Mouse (Mus musculus) MEL (cell line): Measurements from ENCODE around the gene Adsl. TPM values are rescaled to one million over a fixed set of nuclear protein-coding genes. Genes with fewer than 3 reads are reported as not detected.

Experiments used
- DNase-seq: peaks from one replicate; pipeline ENCODE4 v3.0.0; 2011; ENCODE audit warnings: low read depth, low spot score
- H3K27ac ChIP-seq: 2 replicates; pipeline ENCODE4 v1.5.1; 2012; ENCODE audit warnings: low read depth, mild to moderate bottlenecking, control low read depth, low read length, moderate library complexity; ENCODE audit not compliant: control insufficient read depth
- H3K27me3 ChIP-seq, 2 experiments: fragments of 150-350 bp in 1 of 2; sonication (generic) in 1 of 2; 2 replicates each; pipeline ENCODE4 v1.6.1; 2012; ENCODE audit warnings: low read length in 2 of 2, mild to moderate bottlenecking in 2 of 2, improper control_type of control experiment in 1 of 2, moderate library complexity in 1 of 2; ENCODE audit not compliant: insufficient read depth in 2 of 2, control insufficient read depth in 1 of 2
- H3K36me3 ChIP-seq, 2 experiments: 2 replicates each; pipeline ENCODE4 v1.6.1; 2012 to 2014; ENCODE audit warnings: low read length in 2 of 2, improper control_type of control experiment in 1 of 2, inconsistent platforms in 1 of 2, mild to moderate bottlenecking in 1 of 2; ENCODE audit not compliant: insufficient read depth in 2 of 2, control insufficient read depth in 1 of 2
- H3K4me1 ChIP-seq, 2 experiments: fragments of 150-350 bp in 1 of 2; sonication (generic) in 1 of 2; 2 replicates each; pipeline ENCODE4 v1.6.1; 2012; ENCODE audit warnings: low read length in 2 of 2, improper control_type of control experiment in 1 of 2, mild to moderate bottlenecking in 1 of 2; ENCODE audit not compliant: insufficient read depth in 2 of 2, control insufficient read depth in 1 of 2
- H3K4me3 ChIP-seq, 2 experiments: fragments of 150-350 bp in 1 of 2; sonication (generic) in 1 of 2; 2 replicates each; pipeline ENCODE4 v1.5.1; 2012; ENCODE audit warnings: low read depth in 2 of 2, low read length in 2 of 2, mild to moderate bottlenecking in 2 of 2, moderate library complexity in 2 of 2, control low read depth in 1 of 2, improper control_type of control experiment in 1 of 2; ENCODE audit not compliant: control insufficient read depth in 1 of 2, insufficient read depth in 1 of 2
- H3K79me2 ChIP-seq: 2 replicates; pipeline ENCODE4 v1.6.1; 2012; ENCODE audit warnings: mild to moderate bottlenecking, low read length, moderate library complexity; ENCODE audit not compliant: control insufficient read depth, poor library complexity, insufficient read depth
- H3K9ac ChIP-seq: 2 replicates; pipeline ENCODE4 v1.6.1; 2012; ENCODE audit warnings: low read depth, mild to moderate bottlenecking, control low read depth, low read length, moderate library complexity; ENCODE audit not compliant: control insufficient read depth, poor library complexity, severe bottlenecking
- H3K9me3 ChIP-seq: fragments of 150-350 bp; sonication (generic); replicated peaks from 2 replicates; pipeline ENCODE4 v1.6.1; 2012; ENCODE audit warnings: mild to moderate bottlenecking, low read length, improper control_type of control experiment, moderate library complexity; ENCODE audit not compliant: insufficient read depth
- BHLHE40 ChIP-seq: IDR thresholded peaks from 2 replicates; pipeline ENCODE4 v1.6.1; 2012; ENCODE audit warnings: low read depth, mild to moderate bottlenecking, inconsistent platforms, low read length, improper control_type of control experiment, borderline replicate concordance
- CHD1 ChIP-seq: IDR thresholded peaks from 2 replicates; pipeline ENCODE4 v1.6.1; 2012; ENCODE audit warnings: low read depth, mild to moderate bottlenecking, inconsistent platforms, low read length, improper control_type of control experiment
- CHD2 ChIP-seq: IDR thresholded peaks from 2 replicates; pipeline ENCODE4 v1.6.1; 2011; ENCODE audit warnings: low read length, improper control_type of control experiment
- E2F4 ChIP-seq: IDR thresholded peaks from 2 replicates; pipeline ENCODE4 v1.6.1; 2011; ENCODE audit warnings: low read depth, low read length, improper control_type of control experiment, borderline replicate concordance
- ELF1 ChIP-seq: IDR thresholded peaks from 2 replicates; pipeline ENCODE4 v1.6.1; 2014; ENCODE audit warnings: low read depth, mild to moderate bottlenecking, inconsistent platforms, low read length, improper control_type of control experiment, moderate library complexity
- EP300 ChIP-seq, 2 experiments: IDR thresholded peaks; 2 replicates each; pipeline ENCODE4 v1.6.1; 2011; ENCODE audit warnings: improper control_type of control experiment in 2 of 2, low read length in 2 of 2, low read depth in 1 of 2, mild to moderate bottlenecking in 1 of 2
- ETS1 ChIP-seq: IDR thresholded peaks from 2 replicates; pipeline ENCODE4 v1.6.1; 2012; ENCODE audit warnings: low read depth, mild to moderate bottlenecking, inconsistent platforms, low read length, improper control_type of control experiment, moderate library complexity
- GABPA ChIP-seq: IDR thresholded peaks from 2 replicates; pipeline ENCODE4 v1.6.1; 2012; ENCODE audit warnings: low read depth, mild to moderate bottlenecking, inconsistent platforms, low read length, improper control_type of control experiment, moderate library complexity
- GATA1 ChIP-seq: IDR thresholded peaks from 2 replicates; pipeline ENCODE4 v1.6.1; 2011; ENCODE audit warnings: low read depth, low read length, improper control_type of control experiment
- HCFC1 ChIP-seq: IDR thresholded peaks from 2 replicates; pipeline ENCODE4 v1.6.1; 2012; ENCODE audit warnings: low read depth, mild to moderate bottlenecking, inconsistent platforms, low read length, improper control_type of control experiment, moderate library complexity
- JUND ChIP-seq: IDR thresholded peaks from 2 replicates; pipeline ENCODE4 v1.6.1; 2011; ENCODE audit warnings: low read depth, mild to moderate bottlenecking, improper control_type of control experiment, low read length
- KAT2A ChIP-seq: conservative IDR thresholded peaks from 2 replicates; pipeline ENCODE4 v1.6.1; 2012; ENCODE audit warnings: low read depth, low read length, improper control_type of control experiment, inconsistent platforms
- MAFK ChIP-seq: IDR thresholded peaks from 2 replicates; pipeline ENCODE4 v1.6.1; 2011; ENCODE audit warnings: low read depth, mild to moderate bottlenecking, low read length, improper control_type of control experiment, borderline replicate concordance
- MAX ChIP-seq: IDR thresholded peaks from 2 replicates; pipeline ENCODE4 v1.6.1; 2011; ENCODE audit warnings: low read length, improper control_type of control experiment
- MAZ ChIP-seq: IDR thresholded peaks from 2 replicates; pipeline ENCODE4 v1.6.1; 2012; ENCODE audit warnings: low read depth, mild to moderate bottlenecking, inconsistent platforms, low read length, improper control_type of control experiment
- MEF2A ChIP-seq: IDR thresholded peaks from 2 replicates; pipeline ENCODE4 v1.6.1; 2014; ENCODE audit warnings: low read depth, mild to moderate bottlenecking, inconsistent platforms, low read length, improper control_type of control experiment; ENCODE audit not compliant: poor library complexity, insufficient replicate concordance, severe bottlenecking; ENCODE audit errors: extremely low read depth
- MXI1 ChIP-seq: IDR thresholded peaks from 2 replicates; pipeline ENCODE4 v1.6.1; 2011; ENCODE audit warnings: mild to moderate bottlenecking, low read depth, low read length, improper control_type of control experiment
- MYB ChIP-seq: IDR thresholded peaks from 2 replicates; pipeline ENCODE4 v1.6.1; 2011; ENCODE audit warnings: mild to moderate bottlenecking, low read depth, low read length, improper control_type of control experiment
- MYC ChIP-seq: IDR thresholded peaks from 2 replicates; pipeline ENCODE4 v1.6.1; 2011; ENCODE audit warnings: low read depth, mild to moderate bottlenecking, low read length, improper control_type of control experiment, moderate library complexity
- NELFE ChIP-seq: IDR thresholded peaks from 2 replicates; pipeline ENCODE4 v1.6.1; 2011; ENCODE audit warnings: low read depth, low read length, improper control_type of control experiment
- NRF1 ChIP-seq: IDR thresholded peaks from 2 replicates; pipeline ENCODE4 v1.6.1; 2014; ENCODE audit warnings: low read depth, mild to moderate bottlenecking, inconsistent platforms, low read length, improper control_type of control experiment, moderate library complexity; ENCODE audit not compliant: poor library complexity, insufficient read depth, severe bottlenecking
- POLR2A ChIP-seq, 2 experiments: IDR thresholded peaks; 2 replicates each; pipeline ENCODE4 v1.6.1; 2011 to 2012; ENCODE audit warnings: low read length in 2 of 2, mild to moderate bottlenecking in 2 of 2, control low read depth in 1 of 2, improper control_type of control experiment in 1 of 2, low read depth in 1 of 2, moderate library complexity in 1 of 2; ENCODE audit not compliant: control insufficient read depth in 1 of 2, insufficient read depth in 1 of 2, poor library complexity in 1 of 2
- POLR2AphosphoS2 ChIP-seq: IDR thresholded peaks from 2 replicates; pipeline ENCODE4 v1.6.1; 2011; ENCODE audit warnings: low read length, improper control_type of control experiment
- POLR2AphosphoS5 ChIP-seq: IDR thresholded peaks from 2 replicates; pipeline ENCODE4 v1.6.1; 2012; ENCODE audit warnings: low read depth, borderline replicate concordance, mild to moderate bottlenecking, inconsistent platforms, low read length, moderate library complexity, mixed read lengths
- RAD21 ChIP-seq: IDR thresholded peaks from 2 replicates; pipeline ENCODE4 v1.6.1; 2011; ENCODE audit warnings: mild to moderate bottlenecking, low read depth, low read length, improper control_type of control experiment
- RCOR1 ChIP-seq: IDR thresholded peaks from 2 replicates; pipeline ENCODE4 v1.6.1; 2012; ENCODE audit warnings: low read depth, mild to moderate bottlenecking, inconsistent platforms, low read length, improper control_type of control experiment
- SIN3A ChIP-seq: IDR thresholded peaks from 2 replicates; pipeline ENCODE4 v1.6.1; 2012; ENCODE audit warnings: low read length, improper control_type of control experiment, inconsistent platforms
- SMC3 ChIP-seq: IDR thresholded peaks from 2 replicates; pipeline ENCODE4 v1.6.1; 2011; ENCODE audit warnings: low read depth, low read length, improper control_type of control experiment
- TAL1 ChIP-seq: IDR thresholded peaks from 2 replicates; pipeline ENCODE4 v1.6.1; 2012; ENCODE audit warnings: mild to moderate bottlenecking, inconsistent platforms, low read length, moderate library complexity, mixed read lengths
- TBP ChIP-seq: IDR thresholded peaks from 2 replicates; pipeline ENCODE4 v1.8.0; 2011; ENCODE audit warnings: low read depth, low read length, improper control_type of control experiment
- TCF12 ChIP-seq: IDR thresholded peaks from 2 replicates; pipeline ENCODE4 v1.6.1; 2014; ENCODE audit warnings: low read depth, mild to moderate bottlenecking, inconsistent platforms, low read length, improper control_type of control experiment, moderate library complexity
- UBTF ChIP-seq: IDR thresholded peaks from 2 replicates; pipeline ENCODE4 v1.6.1; 2012; ENCODE audit warnings: low read depth, mild to moderate bottlenecking, inconsistent platforms, low read length, improper control_type of control experiment, moderate library complexity, borderline replicate concordance; ENCODE audit not compliant: insufficient read depth
- USF1 ChIP-seq: IDR thresholded peaks from 2 replicates; pipeline ENCODE4 v1.6.1; 2014; ENCODE audit warnings: low read depth, mild to moderate bottlenecking, inconsistent platforms, low read length, improper control_type of control experiment, moderate library complexity
- USF2 ChIP-seq, 2 experiments: IDR thresholded peaks; 2 replicates each; pipeline ENCODE4 v1.6.1; 2011 to 2012; ENCODE audit warnings: improper control_type of control experiment in 2 of 2, low read length in 2 of 2, borderline replicate concordance in 1 of 2, inconsistent platforms in 1 of 2, low read depth in 1 of 2, mild to moderate bottlenecking in 1 of 2; ENCODE audit not compliant: insufficient read depth in 1 of 2
- ZC3H11A ChIP-seq: IDR thresholded peaks from 2 replicates; pipeline ENCODE4 v1.6.1; 2012; ENCODE audit warnings: low read depth, mild to moderate bottlenecking, inconsistent platforms, low read length, improper control_type of control experiment
- ZKSCAN1 ChIP-seq: IDR thresholded peaks from 2 replicates; pipeline ENCODE4 v1.6.1; 2012; ENCODE audit warnings: low read depth, mild to moderate bottlenecking, inconsistent platforms, low read length, improper control_type of control experiment, moderate library complexity
- ZMIZ1 ChIP-seq: IDR thresholded peaks from 2 replicates; pipeline ENCODE4 v1.6.1; 2012; ENCODE audit warnings: low read depth, mild to moderate bottlenecking, inconsistent platforms, low read length, improper control_type of control experiment, moderate library complexity
- ZNF384 ChIP-seq: IDR thresholded peaks from 2 replicates; pipeline ENCODE4 v1.6.1; 2012; ENCODE audit warnings: low read depth, mild to moderate bottlenecking, inconsistent platforms, low read length, improper control_type of control experiment
- polyA plus RNA-seq, 2 experiments: library from polyadenylated mRNA; stranded (reverse) in 1 of 2; unstranded in 1 of 2; fragments of >175 nt in 1 of 2; fragments of >200 nt in 1 of 2; gene quantifications; 2 replicates each; pipeline versions ENCODE4 v1.2.1 to v1.2.4; 2012; ENCODE audit warnings: low replicate concordance in 2 of 2, low read depth in 1 of 2; ENCODE audit not compliant: insufficient read length in 2 of 2, insufficient read depth in 1 of 2, missing spikeins in 1 of 2
- total RNA-seq: library from RNA; depleted of rRNA; stranded (reverse); fragments of 300-350 nt; gene quantifications from 2 replicates; pipeline ENCODE4 v1.2.3, GENCODE M21; 2012

The Adsl gene
- total and polyA plus RNA-seq, 3 experiments: 304 to 365 (median 320) TPM

DNA sequence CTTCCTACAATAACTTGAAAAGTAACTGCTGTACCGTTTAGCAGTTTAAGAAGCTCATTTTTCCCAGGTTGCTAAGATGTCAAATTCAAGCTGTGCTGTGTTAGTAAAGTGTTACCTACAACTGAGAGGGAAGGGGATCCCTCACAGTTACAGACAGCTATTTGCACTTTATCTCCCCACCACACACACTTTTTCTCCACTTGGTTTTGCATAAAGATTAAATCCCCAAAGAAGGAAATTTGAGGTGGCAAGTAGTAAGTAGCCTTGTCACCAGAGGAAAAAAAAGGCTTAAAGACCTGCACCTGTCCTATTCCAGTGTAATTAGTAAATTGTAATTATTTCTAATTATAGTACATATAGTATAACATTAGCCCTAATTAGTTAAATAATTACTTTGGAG lies 48.8 kb downstream of the Adsl start:
- Histone ChIP-seq H3K9ac (no peak overlapping the region), H3K79me2 (no peaks in the 10 kb centered on the region), H3K4me1 (peaks cover 17 to 26% of the 10 kb centered on the region in 2 experiments), H3K36me3 (peaks cover 0 to 30% of the 10 kb centered on the region in 2 experiments; a peak in 2 of 4 replicates), H3K4me3 (no peak overlapping the region), H3K9me3 (no peaks in the 10 kb centered on the region), H3K27me3 (no peaks in the 10 kb centered on the region), H3K27ac (no peak overlapping the region)
- DNase-seq: peak; percentile 64
- TF ChIP-seq MAFK: no peak
- no peak for TF ChIP-seq CHD1
- no peak for TF ChIP-seq UBTF
- TF ChIP-seq TBP: no peak
- TF ChIP-seq RAD21: no peak
- peak; percentile 62; the same call in 1 of the 2 replicates for TF ChIP-seq SIN3A
- no peak for TF ChIP-seq MEF2A
- no peak for TF ChIP-seq USF2 (IDR thresholded peaks at IDR 0.05; ENCODE audit: borderline replicate concordance in 1 of 2, insufficient read depth in 1 of 2, low read depth in 1 of 2, low read length in 2 of 2)
- TF ChIP-seq RCOR1: peak; percentile 33; the same call in 1 of the 2 replicates
- no peak for TF ChIP-seq POLR2AphosphoS2
- TF ChIP-seq CHD2: no peak
- TF ChIP-seq ZKSCAN1: no peak
- no peak for TF ChIP-seq MAZ
- TF ChIP-seq MAX: no peak
- TF ChIP-seq E2F4: no peak
- no peak for TF ChIP-seq KAT2A
- peak; percentile 54 for TF ChIP-seq TAL1
- TF ChIP-seq EP300 (IDR thresholded peaks at IDR 0.05; ENCODE audit: low read depth in 1 of 2, low read length in 2 of 2): peak; percentile 68 to 69
- no peak for TF ChIP-seq BHLHE40
- no peak for TF ChIP-seq POLR2A (IDR thresholded peaks at IDR 0.05; ENCODE audit: control insufficient read depth in 1 of 2, insufficient read depth in 1 of 2, low read depth in 1 of 2, low read length in 2 of 2, poor library complexity in 1 of 2)
- TF ChIP-seq POLR2AphosphoS5: no peak
- no peak for TF ChIP-seq HCFC1
- peak; percentile 54; the same call in 1 of the 2 replicates for TF ChIP-seq ETS1
- TF ChIP-seq TCF12: peak; percentile 78
- TF ChIP-seq JUND: no peak
- TF ChIP-seq MXI1: no peak
- no peak for TF ChIP-seq ZMIZ1
- no peak for TF ChIP-seq USF1
- TF ChIP-seq SMC3: peak; percentile 10; the same call in 1 of the 2 replicates
- no peak for TF ChIP-seq MYB
- TF ChIP-seq GATA1: peak; percentile 83
- TF ChIP-seq ZNF384: peak; percentile 76
- TF ChIP-seq ELF1: no peak
- no peak for TF ChIP-seq NELFE
- no peak for TF ChIP-seq MYC
- no peak for TF ChIP-seq NRF1
- no peak for TF ChIP-seq ZC3H11A
- TF ChIP-seq GABPA: no peak
